Mouse (Mus musculus): ENCODE measurements around the gene Stim2. TPM values are rescaled to one million over a fixed set of nuclear protein-coding genes. Genes with fewer than 3 reads are reported as not detected.

Gene Stim2
- total RNA-seq, 2 experiments from 2014 or later: 70.2 to 77.6 TPM

Other genes with a start within 250 kb of the Stim2 start
- gene Tbc1d19, start 188.9 kb upstream of the Stim2 start, total RNA-seq (2021): 10 to 100 TPM; 47.5 to 48.5 TPM